Mouse (Mus musculus): Measurements from ENCODE around the gene Nbea.
"Not testable (repeated sequence)": the region's sequence is repeated elsewhere in the genome, so short reads cannot be mapped to it uniquely, and the experiment has no call there.

The Nbea gene

GRCm38 (mm10) chr3:56039494-56039893 is 144.0 kb downstream of the Nbea start:
- in situ Hi-C loops (cut with MboI, MseI): no loop called here

GRCm38 (mm10) chr3:56034596-56034995 is 148.9 kb downstream of the Nbea start:
- in situ Hi-C loops (cut with MboI, MseI): no loop called here

- in situ Hi-C loops (cut with MboI, MseI): loop anchor here in 1 of 2 experiments (25.0 kb wide), 1 partner anchor 1594 kb away; no protein-coding TSS in a partner anchor
Measured at GRCm38 (mm10) chr3:56018494-56018893, 165.0 kb downstream of the Nbea start.

GRCm38 (mm10) chr3:56011132-56011531 is 172.4 kb downstream of the Nbea start:
- in situ Hi-C loops (cut with MboI, MseI): loop anchor here in 1 of 2 experiments (25.0 kb wide), 1 partner anchor 1601 kb away; no protein-coding TSS in a partner anchor

- in situ Hi-C loops (cut with MboI, MseI): loop anchor here in 1 of 2 experiments (5.0 to 25.0 kb wide), 2 partner anchors 1189 to 1604 kb away; no protein-coding TSS in a partner anchor
Measured at GRCm38 (mm10) chr3:56007991-56008390, 175.5 kb downstream of the Nbea start.

GRCm38 (mm10) chr3:56000259-56000658 is 183.2 kb downstream of the Nbea start:
- in situ Hi-C loops (cut with MboI, MseI): loop anchor here (5.0 to 25.0 kb wide), 2 partner anchors 1202 to 1612 kb away; no protein-coding TSS in a partner anchor

- in situ Hi-C loops (cut with MboI, MseI): no loop called here
Measured at GRCm38 (mm10) chr3:55978361-55978760, 205.1 kb downstream of the Nbea start.

GRCm38 (mm10) chr3:55976986-55977385 is 206.5 kb downstream of the Nbea start:
- in situ Hi-C loops (cut with MboI, MseI): not testable (repeated sequence)

- in situ Hi-C loops (cut with MboI, MseI): no loop called here
Measured at GRCm38 (mm10) chr3:55965723-55966156, 217.8 kb downstream of the Nbea start.

GRCm38 (mm10) chr3:55963032-55963431 is 220.5 kb downstream of the Nbea start:
- in situ Hi-C loops (cut with MboI, MseI): no loop called here

GRCm38 (mm10) chr3:55949994-55950393 is 233.5 kb downstream of the Nbea start:
- in situ Hi-C loops (cut with MboI, MseI): no loop called here

GRCm38 (mm10) chr3:55949148-55949547 is 234.4 kb downstream of the Nbea start:
- in situ Hi-C loops (cut with MboI, MseI): no loop called here

- in situ Hi-C loops (cut with MboI, MseI): loop anchor here in 1 of 2 experiments (10.0 kb wide), 1 partner anchor 1813 kb away; no protein-coding TSS in a partner anchor
Measured at GRCm38 (mm10) chr3:55927343-55927742, 256.2 kb downstream of the Nbea start.

GRCm38 (mm10) chr3:55909290-55909689 is 274.2 kb downstream of the Nbea start:
- in situ Hi-C loops (cut with MboI, MseI): no loop called here

GRCm38 (mm10) chr3:55890574-55890973 is 292.9 kb downstream of the Nbea start:
- in situ Hi-C loops (cut with MboI, MseI): no loop called here

GRCm38 (mm10) chr3:55889227-55889626 is 294.3 kb downstream of the Nbea start:
- in situ Hi-C loops (cut with MboI, MseI): no loop called here

GRCm38 (mm10) chr3:55887829-55888210 is 295.7 kb downstream of the Nbea start:
- in situ Hi-C loops (cut with MboI, MseI): no loop called here

GRCm38 (mm10) chr3:55887193-55887828 is 296.2 kb downstream of the Nbea start:
- in situ Hi-C loops (cut with MboI, MseI): no loop called here

- in situ Hi-C loops (cut with MboI, MseI): no loop called here
Measured at GRCm38 (mm10) chr3:55872944-55873924, 310.3 kb downstream of the Nbea start.

GRCm38 (mm10) chr3:55852488-55852887 is 331.0 kb downstream of the Nbea start:
- in situ Hi-C loops (cut with MboI, MseI): loop anchor here in 1 of 2 experiments (10.0 kb wide), 1 partner anchor 1868 kb away; no protein-coding TSS in a partner anchor

- in situ Hi-C loops (cut with MboI, MseI): no loop called here
Measured at GRCm38 (mm10) chr3:55847115-55847514, 336.4 kb downstream of the Nbea start.

GRCm38 (mm10) chr3:55837188-55837587 is 346.3 kb downstream of the Nbea start:
- in situ Hi-C loops (cut with MboI, MseI): no loop called here

All from T-helper 17 cell (primary cell).